Mouse (Mus musculus) brain, embryonic 14.5 days (tissue): ENCODE results near the gene Muc1.

Experiments used
- CTCF ChIP-seq: fragments of 200-500 bp; IDR thresholded peaks from 2 replicates; pipeline ENCODE4 v1.5.1; 2012; ENCODE audit warnings: inconsistent platforms, mild to moderate bottlenecking, moderate library complexity, borderline replicate concordance; ENCODE audit not compliant: insufficient read depth, insufficient read length; ENCODE audit errors: extremely low read depth
- POLR2A ChIP-seq: fragments of 200-500 bp; IDR thresholded peaks from 2 replicates; pipeline ENCODE4 v1.6.1; 2012; ENCODE audit warnings: mild to moderate bottlenecking, inconsistent platforms, borderline replicate concordance; ENCODE audit not compliant: poor library complexity, insufficient read depth, insufficient read length, severe bottlenecking; ENCODE audit errors: extremely low read depth

DNA sequence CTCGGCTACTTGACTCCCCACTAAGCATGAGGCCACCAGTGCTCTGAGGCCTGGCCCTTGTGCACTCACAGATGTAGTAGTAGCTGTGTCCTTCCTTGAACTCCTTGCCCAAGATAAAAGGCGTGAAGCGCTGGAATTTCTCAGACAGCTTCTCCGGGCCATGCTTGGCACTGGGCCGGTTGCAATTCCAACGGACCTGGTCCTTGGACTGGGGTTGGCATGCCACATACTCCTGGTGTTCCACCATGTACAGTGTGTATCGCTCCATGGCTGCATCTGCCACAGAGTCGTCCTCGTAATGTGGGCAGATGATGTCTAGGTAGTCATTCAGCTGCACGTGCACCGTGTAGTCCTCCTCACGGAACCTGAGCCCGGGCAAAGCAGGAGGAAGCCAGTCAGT is 47.2 kb downstream of the Muc1 start:
- TF ChIP-seq POLR2A (no peak), CTCF (no peak)
